Mouse (Mus musculus) NIH3T3 (cell line): ENCODE measurements around the gene Il4ra.

Source experiments
- DNase-seq: peaks from one replicate; pipeline ENCODE4 v3.0.0-alpha.2; 2012; ENCODE audit warnings: low read depth

Gene Il4ra

GRCm38 (mm10) chr7:125572737-125573136, 20.8 kb downstream of the Il4ra start:
- DNase-seq: no peak

GRCm38 (mm10) chr7:125573849-125574248, 21.9 kb downstream of the Il4ra start:
- DNase-seq: no peak

- DNase-seq: no peak
Observed at GRCm38 (mm10) chr7:125574832-125575231, 22.9 kb downstream of the Il4ra start.

GRCm38 (mm10) chr7:125575738-125576540, 24.0 kb downstream of the Il4ra start:
- DNase-seq: no peak

GRCm38 (mm10) chr7:125576982-125577381, 25.1 kb downstream of the Il4ra start:
- peak; percentile 88 for DNase-seq

- DNase-seq: no peak
Observed at GRCm38 (mm10) chr7:125577486-125578088, 25.7 kb downstream of the Il4ra start.

GRCm38 (mm10) chr7:125578106-125578505, 26.2 kb downstream of the Il4ra start:
- DNase-seq: no peak

- DNase-seq: no peak
Observed at GRCm38 (mm10) chr7:125579545-125580219, 27.8 kb downstream of the Il4ra start.

GRCm38 (mm10) chr7:125580220-125580549, 28.3 kb downstream of the Il4ra start:
- no peak for DNase-seq

GRCm38 (mm10) chr7:125580625-125581316, 28.9 kb downstream of the Il4ra start:
- DNase-seq: peak; percentile 58

- DNase-seq: peak; percentile 89
Observed at GRCm38 (mm10) chr7:125581317-125581672, 29.4 kb downstream of the Il4ra start.

GRCm38 (mm10) chr7:125583325-125584004, 31.5 kb downstream of the Il4ra start:
- DNase-seq: no peak

- DNase-seq: no peak
Observed at GRCm38 (mm10) chr7:125584005-125584369, 32.1 kb downstream of the Il4ra start.

- no peak for DNase-seq
Observed at GRCm38 (mm10) chr7:125586355-125586754, 34.4 kb downstream of the Il4ra start.

GRCm38 (mm10) chr7:125588721-125589120, 36.8 kb downstream of the Il4ra start:
- no peak for DNase-seq

- DNase-seq: no peak
Observed at GRCm38 (mm10) chr7:125589896-125590295, 38.0 kb downstream of the Il4ra start.

GRCm38 (mm10) chr7:125593831-125594230, 41.9 kb downstream of the Il4ra start:
- no peak for DNase-seq

GRCm38 (mm10) chr7:125596406-125596805, 44.5 kb downstream of the Il4ra start:
- DNase-seq: peak; percentile 49

- DNase-seq: no peak
Observed at GRCm38 (mm10) chr7:125597083-125597482, 45.2 kb downstream of the Il4ra start.

- DNase-seq: no peak
Observed at GRCm38 (mm10) chr7:125597516-125598347, 45.8 kb downstream of the Il4ra start.

GRCm38 (mm10) chr7:125599373-125599973, 47.6 kb downstream of the Il4ra start:
- no peak for DNase-seq
